Mouse (Mus musculus) myocyte (in vitro differentiated cells): Measurements from ENCODE around the gene Arid3b. TPM values are rescaled to one million over a fixed set of nuclear protein-coding genes. Genes with fewer than 3 reads are reported as not detected.

ENCODE experiments used
- H3K27me3 ChIP-seq: one replicate; pipeline ENCODE4 v1.6.1; 2011; ENCODE audit not compliant: control insufficient read depth, insufficient read depth, insufficient read length
- H3K36me3 ChIP-seq: one replicate; pipeline ENCODE4 v1.6.1; 2011; ENCODE audit not compliant: control insufficient read depth, insufficient read depth
- H3K4me2 ChIP-seq: one replicate; pipeline ENCODE4 v1.6.1; 2011; ENCODE audit warnings: low read depth, control low read depth
- H3K4me3 ChIP-seq: one replicate; pipeline ENCODE4 v1.5.1; 2011; ENCODE audit warnings: mild to moderate bottlenecking, control low read depth, moderate library complexity
- H3K79me2 ChIP-seq: one replicate; pipeline ENCODE4 v1.6.1; 2011; ENCODE audit not compliant: control insufficient read depth, insufficient read depth
- H3ac ChIP-seq: one replicate; pipeline ENCODE4 v1.6.1; 2011; ENCODE audit not compliant: control insufficient read depth, insufficient read length
- CEBPB ChIP-seq: IDR thresholded peaks from 2 replicates; pipeline ENCODE4 v1.6.1; 2011; ENCODE audit warnings: mild to moderate bottlenecking, moderate library complexity; ENCODE audit not compliant: poor library complexity, insufficient read depth, severe bottlenecking
- E2F4 ChIP-seq: IDR thresholded peaks from one replicate; pipeline ENCODE4 v1.6.1; 2011; ENCODE audit warnings: mild to moderate bottlenecking, control low read depth, moderate library complexity; ENCODE audit not compliant: insufficient read depth
- MAX ChIP-seq: IDR thresholded peaks from one replicate; pipeline ENCODE4 v1.6.1; 2011; ENCODE audit warnings: low read depth, mild to moderate bottlenecking, control low read depth
- MYOD1 ChIP-seq, 3 experiments: IDR thresholded peaks; one replicate each; pipeline ENCODE4 v1.6.1; 2011; ENCODE audit warnings: control low read depth in 2 of 3, low read depth in 2 of 3, mild to moderate bottlenecking in 2 of 3, moderate library complexity in 1 of 3; ENCODE audit not compliant: insufficient read length in 2 of 3, control insufficient read depth in 1 of 3
- MYOG ChIP-seq, 3 experiments: IDR thresholded peaks; one replicate each; pipeline ENCODE4 v1.6.1; 2011; ENCODE audit warnings: control low read depth in 2 of 3, low read depth in 2 of 3, mild to moderate bottlenecking in 2 of 3; ENCODE audit not compliant: insufficient read length in 2 of 3, control insufficient read depth in 1 of 3, insufficient read depth in 1 of 3
- POLR2A ChIP-seq: IDR thresholded peaks from one replicate; pipeline ENCODE4 v1.6.1; 2011; ENCODE audit warnings: low read depth, mild to moderate bottlenecking, control low read depth, moderate library complexity; ENCODE audit not compliant: insufficient read length
- POLR2AphosphoS2 ChIP-seq: IDR thresholded peaks from one replicate; pipeline ENCODE4 v1.6.1; 2011; ENCODE audit warnings: low read depth, control low read depth; ENCODE audit not compliant: insufficient read length
- REST ChIP-seq: IDR thresholded peaks from one replicate; pipeline ENCODE4 v1.6.1; 2011; ENCODE audit warnings: mild to moderate bottlenecking, control low read depth, moderate library complexity; ENCODE audit not compliant: insufficient read depth, insufficient read length
- SRF ChIP-seq: IDR thresholded peaks from one replicate; pipeline ENCODE4 v1.6.1; 2011; ENCODE audit warnings: low read depth; ENCODE audit not compliant: control insufficient read depth, insufficient read length
- TCF12 ChIP-seq: IDR thresholded peaks from one replicate; pipeline ENCODE4 v1.6.1; 2011; ENCODE audit warnings: mild to moderate bottlenecking, control low read depth; ENCODE audit not compliant: poor library complexity, insufficient read depth, severe bottlenecking
- TCF3 ChIP-seq: IDR thresholded peaks from one replicate; pipeline ENCODE4 v1.6.1; 2011; ENCODE audit warnings: low read depth, control low read depth; ENCODE audit not compliant: insufficient read length
- USF1 ChIP-seq: IDR thresholded peaks from one replicate; pipeline ENCODE4 v1.6.1; 2011; ENCODE audit warnings: low read depth, mild to moderate bottlenecking, control low read depth, moderate library complexity
- polyA plus RNA-seq: library from polyadenylated mRNA; unstranded; fragments of >200 nt; fragmentation: generic; extraction: Trizol; gene quantifications from one replicate; pipeline ENCODE4 v1.2.1, GENCODE M21; 2012; ENCODE audit warnings: missing spikeins

The Arid3b gene
- polyA plus RNA-seq, 1 experiment, result 1.5 TPM

GRCm38 (mm10) chr9:57759289-57759688 lies 77.3 kb downstream of the Arid3b start:
- H3K36me3 ChIP-seq, result peaks cover 56% of the 10 kb centered on the region
- H3K4me3 ChIP-seq, result no peak overlapping the region
- H3K27me3 ChIP-seq, result no peaks in the 10 kb centered on the region
- no peak for TF ChIP-seq REST
- TF ChIP-seq USF1, result no peak
- no peak for TF ChIP-seq TCF3
- TF ChIP-seq CEBPB, result no peak
- TF ChIP-seq POLR2AphosphoS2, result no peak
- TF ChIP-seq SRF, result no peak
- TF ChIP-seq MYOD1 (IDR thresholded peaks at IDR 0.05; ENCODE audit: control insufficient read depth in 1 of 3, insufficient read length in 2 of 3, low read depth in 2 of 3), result no peak
- no peak for TF ChIP-seq E2F4
- TF ChIP-seq TCF12, result no peak
- TF ChIP-seq MAX, result no peak
- TF ChIP-seq POLR2A, result no peak
- H3K4me2 ChIP-seq, result no peak overlapping the region
- no peak overlapping the region for H3ac ChIP-seq
- H3K79me2 ChIP-seq, result peaks cover 39% of the 10 kb centered on the region

DNA sequence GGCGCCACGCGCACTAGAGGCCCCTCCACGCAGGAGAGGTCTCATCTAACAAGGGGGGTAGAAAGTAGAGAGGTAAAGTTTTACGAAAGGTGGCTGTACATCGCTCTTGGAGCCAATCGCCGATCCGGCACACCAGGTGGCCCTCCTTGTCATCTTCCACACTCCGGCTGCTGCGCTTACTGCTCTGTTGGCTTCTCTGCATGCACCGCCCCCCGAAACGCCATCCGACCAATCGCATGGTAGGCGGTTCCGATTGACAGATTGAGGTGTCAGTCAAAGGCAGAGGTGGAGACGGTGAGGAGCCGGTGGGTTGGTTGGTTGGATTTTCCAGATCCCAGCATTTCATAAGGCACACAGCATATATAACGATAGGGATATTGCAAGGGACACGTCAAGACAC lies 78.1 kb downstream of the Arid3b start:
- TF ChIP-seq E2F4, result no peak
- no peak for TF ChIP-seq MYOD1 (IDR thresholded peaks at IDR 0.05; ENCODE audit: control insufficient read depth in 1 of 3, insufficient read length in 2 of 3, low read depth in 2 of 3)
- no peak for TF ChIP-seq SRF
- no peak for TF ChIP-seq TCF12
- no peak for TF ChIP-seq POLR2A
- TF ChIP-seq REST, result no peak
- no peak for TF ChIP-seq CEBPB
- TF ChIP-seq TCF3, result no peak
- no peak for TF ChIP-seq USF1
- no peak for TF ChIP-seq MYOG (IDR thresholded peaks at IDR 0.05; ENCODE audit: control insufficient read depth in 1 of 3, insufficient read depth in 1 of 3, insufficient read length in 2 of 3, low read depth in 2 of 3)
- no peak for TF ChIP-seq MAX
- TF ChIP-seq POLR2AphosphoS2, result no peak
- Histone ChIP-seq H3K4me3 (no peak overlapping the region), H3ac (no peak overlapping the region), H3K36me3 (peaks cover 64% of the 10 kb centered on the region), H3K27me3 (no peaks in the 10 kb centered on the region), H3K4me2 (no peak overlapping the region), H3K79me2 (peaks cover 31% of the 10 kb centered on the region)

GRCm38 (mm10) chr9:57757578-57757977 lies 79.0 kb downstream of the Arid3b start:
- H3K4me2 ChIP-seq, result no peak overlapping the region
- no peaks in the 10 kb centered on the region for H3K27me3 ChIP-seq
- H3K36me3 ChIP-seq, result peaks cover 73% of the 10 kb centered on the region
- H3ac ChIP-seq, result no peak overlapping the region
- H3K4me3 ChIP-seq, result no peak overlapping the region
- peaks cover 22% of the 10 kb centered on the region for H3K79me2 ChIP-seq
- no peak for TF ChIP-seq SRF
- no peak for TF ChIP-seq CEBPB
- TF ChIP-seq MYOD1 (IDR thresholded peaks at IDR 0.05; ENCODE audit: control insufficient read depth in 1 of 3, insufficient read length in 2 of 3, low read depth in 2 of 3), result no peak
- no peak for TF ChIP-seq MAX
- no peak for TF ChIP-seq USF1
- TF ChIP-seq E2F4, result no peak
- no peak for TF ChIP-seq POLR2AphosphoS2
- no peak for TF ChIP-seq MYOG (IDR thresholded peaks at IDR 0.05; ENCODE audit: control insufficient read depth in 1 of 3, insufficient read depth in 1 of 3, insufficient read length in 2 of 3, low read depth in 2 of 3)
- no peak for TF ChIP-seq TCF3
- TF ChIP-seq POLR2A, result no peak
- TF ChIP-seq REST, result no peak
- no peak for TF ChIP-seq TCF12

- H3ac ChIP-seq, result no peak overlapping the region
- no peak overlapping the region for H3K4me2 ChIP-seq
- H3K27me3 ChIP-seq, result no peaks in the 10 kb centered on the region
- peaks cover 68% of the 10 kb centered on the region for H3K36me3 ChIP-seq
- H3K4me3 ChIP-seq, result no peak overlapping the region
- H3K79me2 ChIP-seq, result no peaks in the 10 kb centered on the region
- no peak for TF ChIP-seq E2F4
- TF ChIP-seq POLR2AphosphoS2, result peak; percentile 80
- peak; percentile 13 for TF ChIP-seq POLR2A
These were observed 85.7 kb downstream of the Arid3b start for GRCm38 (mm10) chr9:57750901-57751300.

- no peaks in the 10 kb centered on the region for H3K79me2 ChIP-seq
- no peak overlapping the region for H3ac ChIP-seq
- no peaks in the 10 kb centered on the region for H3K27me3 ChIP-seq
- H3K4me2 ChIP-seq, result no peak overlapping the region
- no peak overlapping the region for H3K4me3 ChIP-seq
- peaks cover 60% of the 10 kb centered on the region for H3K36me3 ChIP-seq
- TF ChIP-seq SRF (no peak), POLR2AphosphoS2 (no peak), MAX (no peak), MYOD1 (IDR thresholded peaks at IDR 0.05; ENCODE audit: control insufficient read depth in 1 of 3, insufficient read length in 2 of 3, low read depth in 2 of 3) (no peak), TCF3 (no peak), CEBPB (no peak), REST (no peak), MYOG (IDR thresholded peaks at IDR 0.05; ENCODE audit: control insufficient read depth in 1 of 3, insufficient read depth in 1 of 3, insufficient read length in 2 of 3, low read depth in 2 of 3) (no peak), E2F4 (no peak), USF1 (no peak), TCF12 (no peak), POLR2A (no peak)
These were observed 87.8 kb downstream of the Arid3b start for GRCm38 (mm10) chr9:57748831-57749230.
